Mouse (Mus musculus): ENCODE results near the gene Ppm1d. TPM values are rescaled to one million over a fixed set of nuclear protein-coding genes. Genes with fewer than 3 reads are reported as not detected.
A peak's percentile ranks its signal among the peaks of the same experiment; 100 is the strongest.

The Ppm1d gene
- total and polyA plus RNA-seq, 3 experiments: 19.0 to 26.4 (median 25.1) TPM

DNA sequence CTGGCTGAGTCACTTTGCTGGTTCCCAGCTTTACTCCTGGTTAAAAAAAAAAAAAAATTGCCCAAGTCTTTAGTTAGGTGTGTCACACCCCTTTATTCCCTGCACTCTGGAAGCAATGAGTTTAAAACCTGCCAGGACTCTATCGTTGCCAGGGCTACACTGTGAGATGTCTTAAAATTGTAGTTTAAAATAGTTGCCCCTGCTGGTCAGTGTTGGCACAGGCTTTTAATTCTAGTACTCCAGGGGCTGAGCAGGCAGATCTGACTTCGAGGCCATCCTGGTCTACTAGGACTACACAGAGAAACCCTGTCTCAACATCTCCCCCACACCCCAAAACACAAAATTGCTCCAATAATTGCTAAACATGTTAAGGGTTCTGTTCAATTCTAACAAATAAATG, 2.2 kb upstream of the Ppm1d start:
- Histone ChIP-seq H3K9ac (ENCODE audit: insufficient read depth, low read depth) (no peak overlapping the region), H3K4me3 (replicated peaks in 1 of 3; ENCODE audit: low read depth in 2 of 3, low read length in 2 of 3, poor library complexity in 1 of 3) (no peak overlapping the region), H3K9me3 (replicated peaks; ENCODE audit: low read length) (no peaks in the 10 kb centered on the region), H3K36me3 (replicated peaks in 1 of 2; ENCODE audit: control insufficient read depth in 1 of 2, insufficient read depth in 1 of 2, low read length in 1 of 2) (no peaks in the 10 kb centered on the region), H3K79me2 (replicated peaks; ENCODE audit: control insufficient read depth, extremely low read depth, insufficient read depth, poor library complexity, severe bottlenecking) (peaks cover 18% of the 10 kb centered on the region), H3K27ac (ENCODE audit: insufficient read depth, low read depth) (no peak overlapping the region), H3K4me1 (ENCODE audit: control insufficient read depth in 1 of 2, insufficient read depth in 2 of 2) (peaks cover 2 to 26% of the 10 kb centered on the region in 2 experiments; a peak in 2 of 4 replicates), H3K4me2 (ENCODE audit: insufficient read depth, low read depth, poor library complexity, severe bottlenecking) (no peak overlapping the region), H3K27me3 (replicated peaks) (no peaks in the 10 kb centered on the region)
- TF ChIP-seq ETS1 (conservative IDR thresholded peaks at IDR 0.05; ENCODE audit: low read depth, low read length) (no peak), CTCF (conservative IDR thresholded peaks at IDR 0.05 in 1 of 2, IDR thresholded peaks at IDR 0.05 in 1 of 2; ENCODE audit: low read depth in 2 of 2, low read length in 2 of 2) (peak; percentile 19 to 40; a peak in 3 of 4 replicates)
- peak; percentile 27 for DNase-seq (ENCODE audit: extremely low read depth)
- dilution Hi-C loops (cut with MboI; ENCODE audit: extremely low pct_ligation_motif_present, extremely low pct_unique_long_range_greater_than_20kb, low sequenced_read_pairs): no loop called here
- in situ Hi-C loops (cut with MboI; ENCODE audit: low pct_ligation_motif_present, low pct_unique_long_range_greater_than_20kb, low sequenced_read_pairs): no loop called here

DNA sequence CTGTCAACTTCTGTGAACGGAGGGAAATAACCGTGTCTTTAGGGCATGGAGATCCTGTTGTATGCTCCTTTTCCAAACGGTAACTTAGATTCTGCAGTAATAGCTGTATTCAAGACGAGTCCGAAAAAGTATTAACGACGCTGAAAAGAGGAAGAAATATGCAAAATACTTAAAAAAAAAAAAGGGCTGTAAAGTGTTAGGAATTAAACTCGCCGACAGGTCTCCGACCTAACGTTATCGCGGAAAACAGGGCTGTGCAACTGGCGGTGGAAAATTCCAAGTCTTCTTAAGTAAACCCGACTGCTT, 684 bp upstream of the Ppm1d start:
- Histone ChIP-seq H3K27me3 (replicated peaks) (no peaks in the 10 kb centered on the region), H3K9me3 (replicated peaks; ENCODE audit: low read length) (peaks cover 3% of the 10 kb centered on the region), H3K79me2 (replicated peaks; ENCODE audit: control insufficient read depth, extremely low read depth, insufficient read depth, poor library complexity, severe bottlenecking) (peaks cover 32% of the 10 kb centered on the region), H3K4me3 (replicated peaks in 1 of 3; ENCODE audit: low read depth in 2 of 3, low read length in 2 of 3, poor library complexity in 1 of 3) (peak overlapping the region; percentile 61 to 94 (median 65)), H3K27ac (ENCODE audit: insufficient read depth, low read depth) (peak overlapping the region; percentile 69), H3K36me3 (replicated peaks in 1 of 2; ENCODE audit: control insufficient read depth in 1 of 2, insufficient read depth in 1 of 2, low read length in 1 of 2) (peaks cover 4 to 10% of the 10 kb centered on the region in 2 experiments), H3K9ac (ENCODE audit: insufficient read depth, low read depth) (peak overlapping the region; percentile 76), H3K4me1 (ENCODE audit: control insufficient read depth in 1 of 2, insufficient read depth in 2 of 2) (peaks cover 4 to 38% of the 10 kb centered on the region in 2 experiments; a peak in 2 of 4 replicates), H3K4me2 (ENCODE audit: insufficient read depth, low read depth, poor library complexity, severe bottlenecking) (peak overlapping the region; percentile 77)
- dilution Hi-C loops (cut with MboI; ENCODE audit: extremely low pct_ligation_motif_present, extremely low pct_unique_long_range_greater_than_20kb, low sequenced_read_pairs): no loop called here
- in situ Hi-C loops (cut with MboI; ENCODE audit: low pct_ligation_motif_present, low pct_unique_long_range_greater_than_20kb, low sequenced_read_pairs): no loop called here
- no peak for DNase-seq (ENCODE audit: extremely low read depth)
- TF ChIP-seq BHLHE40 (IDR thresholded peaks at IDR 0.05; ENCODE audit: low read depth, low read length): no peak
- TF ChIP-seq JUND (conservative IDR thresholded peaks at IDR 0.05; ENCODE audit: low read depth, low read length): no peak
- no peak for TF ChIP-seq NRF1 (IDR thresholded peaks at IDR 0.05; ENCODE audit: low read depth, low read length)
- TF ChIP-seq MAFK (IDR thresholded peaks at IDR 0.05; ENCODE audit: insufficient replicate concordance, low read length): no peak; the same call in 1 of the 2 replicates
- 0 out of 2 replicates have a peak, but pooled peaks have one; percentile 10 for TF ChIP-seq TBP (conservative IDR thresholded peaks at IDR 0.05; ENCODE audit: low read depth, low read length)
- peak; percentile 86 for TF ChIP-seq ZNF384 (IDR thresholded peaks at IDR 0.05; ENCODE audit: low read depth, low read length)

DNA sequence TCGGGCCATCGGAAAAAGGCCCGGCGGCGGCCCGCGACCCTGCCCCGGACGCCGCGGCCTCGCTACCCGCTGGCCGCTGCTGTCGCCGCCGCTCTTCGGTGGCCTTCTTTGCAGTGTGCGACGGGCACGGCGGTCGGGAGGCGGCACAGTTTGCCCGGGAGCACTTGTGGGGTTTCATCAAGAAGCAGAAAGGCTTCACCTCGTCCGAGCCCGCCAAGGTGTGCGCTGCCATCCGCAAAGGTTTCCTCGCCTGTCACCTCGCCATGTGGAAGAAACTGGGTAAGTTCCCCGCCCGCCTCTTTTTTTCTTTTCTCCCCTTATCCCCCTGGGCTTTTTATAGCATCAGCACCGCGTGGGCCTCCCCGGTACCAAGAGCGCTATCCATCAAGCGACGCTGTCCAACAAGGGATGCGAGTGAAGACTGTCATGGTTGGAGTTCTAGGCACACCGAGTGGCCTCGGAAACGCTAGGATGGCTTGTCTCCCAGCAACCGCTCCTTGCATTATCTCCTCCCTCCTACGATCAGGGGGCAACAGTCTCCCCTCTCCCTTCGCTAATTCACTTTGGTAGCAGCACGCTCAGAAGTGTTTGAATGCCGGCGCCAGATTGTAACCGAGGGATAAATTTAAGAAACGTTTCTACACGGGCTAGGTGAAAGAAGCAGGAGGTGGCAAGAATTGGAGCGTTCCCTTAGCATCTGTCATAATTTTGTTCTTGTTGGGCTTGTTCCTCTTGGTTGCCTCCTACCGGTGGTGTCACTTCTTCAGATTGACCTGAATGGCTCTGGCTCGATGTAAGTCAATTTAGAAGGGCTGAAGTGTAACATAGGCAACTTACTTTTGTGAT, 824 bp downstream of the Ppm1d start:
- H3K79me2 ChIP-seq (replicated peaks; ENCODE audit: control insufficient read depth, extremely low read depth, insufficient read depth, poor library complexity, severe bottlenecking): peaks cover 43% of the 10 kb centered on the region
- in situ Hi-C loops (cut with MboI; ENCODE audit: low pct_ligation_motif_present, low pct_unique_long_range_greater_than_20kb, low sequenced_read_pairs) (no loop called here), dilution Hi-C loops (cut with MboI; ENCODE audit: extremely low pct_ligation_motif_present, extremely low pct_unique_long_range_greater_than_20kb, low sequenced_read_pairs) (no loop called here)
- H3K27ac ChIP-seq (ENCODE audit: insufficient read depth, low read depth): peak overlapping the region; percentile 68
- H3K4me3 ChIP-seq (replicated peaks in 1 of 3; ENCODE audit: low read depth in 2 of 3, low read length in 2 of 3, poor library complexity in 1 of 3): peak overlapping the region; percentile 62 to 94 (median 70)
- no peaks in the 10 kb centered on the region for H3K27me3 ChIP-seq (replicated peaks)
- peak overlapping the region; percentile 73 for H3K9ac ChIP-seq (ENCODE audit: insufficient read depth, low read depth)
- peaks cover 3% of the 10 kb centered on the region for H3K9me3 ChIP-seq (replicated peaks; ENCODE audit: low read length)
- peak; percentile 74 for DNase-seq (ENCODE audit: extremely low read depth)
- H3K4me1 ChIP-seq (ENCODE audit: control insufficient read depth in 1 of 2, insufficient read depth in 2 of 2): peaks cover 4 to 33% of the 10 kb centered on the region in 2 experiments; a peak in 2 of 4 replicates
- peak overlapping the region; percentile 52 for H3K4me2 ChIP-seq (ENCODE audit: insufficient read depth, low read depth, poor library complexity, severe bottlenecking)
- peaks cover 4 to 21% of the 10 kb centered on the region in 2 experiments for H3K36me3 ChIP-seq (replicated peaks in 1 of 2; ENCODE audit: control insufficient read depth in 1 of 2, insufficient read depth in 1 of 2, low read length in 1 of 2)
- no peak for TF ChIP-seq NRF1 (IDR thresholded peaks at IDR 0.05; ENCODE audit: low read depth, low read length)
- no peak for TF ChIP-seq CHD1 (IDR thresholded peaks at IDR 0.05; ENCODE audit: low read depth, low read length)
- no peak for TF ChIP-seq KAT2A (IDR thresholded peaks at IDR 0.05; ENCODE audit: insufficient replicate concordance, low read length)
- TF ChIP-seq JUN (IDR thresholded peaks at IDR 0.05; ENCODE audit: insufficient read depth, low read depth, low read length): no peak
- 0 out of 2 replicates have a peak, but pooled peaks have one; percentile 74 for TF ChIP-seq UBTF (IDR thresholded peaks at IDR 0.05; ENCODE audit: low read depth, low read length)
- no peak for TF ChIP-seq MAFK (IDR thresholded peaks at IDR 0.05; ENCODE audit: insufficient replicate concordance, low read length)
- TF ChIP-seq SMC3 (IDR thresholded peaks at IDR 0.05; ENCODE audit: low read depth, low read length): peak; percentile 31; the same call in 1 of the 2 replicates
- no peak; the same call in 1 of the 2 replicates for TF ChIP-seq RCOR1 (conservative IDR thresholded peaks at IDR 0.05; ENCODE audit: low read depth, low read length)
- TF ChIP-seq ZNF384 (IDR thresholded peaks at IDR 0.05; ENCODE audit: low read depth, low read length): 0 out of 2 replicates have a peak, but pooled peaks have one; percentile 38
- TF ChIP-seq POLR2AphosphoS2 (IDR thresholded peaks at IDR 0.05; ENCODE audit: low read depth, low read length): no peak
- peak; percentile 52; the same call in 1 of the 2 replicates for TF ChIP-seq MXI1 (IDR thresholded peaks at IDR 0.05; ENCODE audit: low read depth, low read length)
- no peak for TF ChIP-seq ZC3H11A (IDR thresholded peaks at IDR 0.05; ENCODE audit: low read depth, low read length)
- no peak for TF ChIP-seq USF1 (IDR thresholded peaks at IDR 0.05; ENCODE audit: low read depth, low read length)
- no peak for TF ChIP-seq EP300 (IDR thresholded peaks at IDR 0.05; ENCODE audit: low read length)
- no peak for TF ChIP-seq TCF12 (IDR thresholded peaks at IDR 0.05; ENCODE audit: low read depth, low read length)
- peak; percentile 9 to 68; a peak in 2 of 4 replicates for TF ChIP-seq CTCF (conservative IDR thresholded peaks at IDR 0.05 in 1 of 2, IDR thresholded peaks at IDR 0.05 in 1 of 2; ENCODE audit: low read depth in 2 of 2, low read length in 2 of 2)
- TF ChIP-seq MEF2A (IDR thresholded peaks at IDR 0.05; ENCODE audit: borderline replicate concordance, low read depth, low read length): no peak
- TF ChIP-seq GABPA (IDR thresholded peaks at IDR 0.05; ENCODE audit: insufficient replicate concordance, low read depth, low read length): no peak
